Mouse (Mus musculus): ENCODE data around the gene Atrnl1.
"Not testable (repeated sequence)": the region's sequence is repeated elsewhere in the genome, so short reads cannot be mapped to it uniquely, and the experiment has no call there.

Gene Atrnl1

DNA sequence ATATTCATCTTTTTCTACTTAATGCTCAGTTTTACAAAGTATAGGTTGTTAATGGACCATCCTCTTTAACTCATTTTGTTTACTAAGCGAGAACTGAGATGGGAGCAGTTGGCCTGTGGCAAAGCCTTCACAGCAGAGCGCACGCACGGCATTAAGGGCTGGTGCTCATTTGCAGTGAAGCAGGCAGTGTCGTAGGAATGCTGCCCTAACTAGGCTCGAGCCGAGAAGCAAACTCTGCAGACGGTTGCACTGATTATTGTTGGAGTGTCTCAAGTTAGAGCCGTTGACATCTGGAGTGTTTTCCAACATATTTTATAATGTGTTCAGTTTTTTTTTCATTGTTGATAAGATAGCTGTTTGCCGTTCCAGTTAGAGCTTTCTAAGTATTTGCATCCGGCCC lies 206.9 kb downstream of the Atrnl1 start:
- DNase-seq (ENCODE audit: low spot score in 2 of 2): no peak

- no peak for DNase-seq (ENCODE audit: low spot score in 2 of 2)
Measured at GRCm38 (mm10) chr19:57823446-57823845, 212.6 kb downstream of the Atrnl1 start.

GRCm38 (mm10) chr19:57825271-57826207 lies 214.7 kb downstream of the Atrnl1 start:
- DNase-seq (ENCODE audit: low spot score in 2 of 2): no peak

GRCm38 (mm10) chr19:57833083-57833482 lies 222.2 kb downstream of the Atrnl1 start:
- no peak for DNase-seq (ENCODE audit: low spot score in 2 of 2)

- no peak for DNase-seq (ENCODE audit: low spot score in 2 of 2)
Measured at GRCm38 (mm10) chr19:57837882-57838281, 227.0 kb downstream of the Atrnl1 start.

- no peak for DNase-seq (ENCODE audit: low spot score in 2 of 2)
Measured at GRCm38 (mm10) chr19:57838546-57838945, 227.7 kb downstream of the Atrnl1 start.

GRCm38 (mm10) chr19:57849915-57850314 lies 239.1 kb downstream of the Atrnl1 start:
- no peak for DNase-seq (ENCODE audit: low spot score in 2 of 2)

DNA sequence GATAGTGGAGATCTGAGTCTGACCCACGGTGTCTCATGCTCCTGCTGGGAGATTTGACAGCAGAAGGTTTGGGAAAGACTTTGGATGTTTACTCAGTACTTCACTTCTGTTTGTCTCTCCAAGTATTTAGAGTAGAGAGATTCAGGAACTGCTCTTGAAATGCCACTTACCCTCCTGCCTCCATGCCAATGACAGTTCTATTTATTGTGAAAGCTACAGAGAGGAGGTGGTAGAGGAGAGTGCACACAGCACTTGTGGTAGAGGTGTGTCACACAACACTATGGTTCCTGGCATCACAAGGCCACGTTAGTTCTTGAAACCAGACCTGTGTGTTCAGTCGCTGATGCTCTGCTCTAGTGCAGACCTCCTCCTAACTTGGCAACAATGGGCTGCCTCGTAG lies 257.5 kb downstream of the Atrnl1 start:
- no peak for DNase-seq (ENCODE audit: low spot score in 2 of 2)

DNA sequence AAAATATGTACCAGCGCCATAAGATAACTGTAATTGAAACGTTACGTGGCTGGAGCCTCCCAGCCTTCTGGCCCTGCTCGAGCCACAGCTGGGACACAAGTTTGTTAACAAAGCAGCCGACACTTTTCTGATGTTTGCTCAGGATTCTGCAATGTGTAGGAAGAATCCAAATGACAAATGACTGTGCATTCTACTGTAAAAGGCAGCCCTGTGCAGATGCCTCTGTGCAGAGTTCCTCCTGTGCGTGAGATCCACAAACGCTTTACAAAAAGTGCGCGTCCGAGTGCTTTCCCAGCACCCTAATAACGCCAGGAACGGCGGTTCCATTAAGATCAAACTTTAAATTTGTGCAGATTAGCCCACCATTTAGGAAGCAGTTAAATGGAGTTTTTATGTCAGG lies 260.0 kb downstream of the Atrnl1 start:
- DNase-seq (ENCODE audit: low spot score in 2 of 2): no peak

DNA sequence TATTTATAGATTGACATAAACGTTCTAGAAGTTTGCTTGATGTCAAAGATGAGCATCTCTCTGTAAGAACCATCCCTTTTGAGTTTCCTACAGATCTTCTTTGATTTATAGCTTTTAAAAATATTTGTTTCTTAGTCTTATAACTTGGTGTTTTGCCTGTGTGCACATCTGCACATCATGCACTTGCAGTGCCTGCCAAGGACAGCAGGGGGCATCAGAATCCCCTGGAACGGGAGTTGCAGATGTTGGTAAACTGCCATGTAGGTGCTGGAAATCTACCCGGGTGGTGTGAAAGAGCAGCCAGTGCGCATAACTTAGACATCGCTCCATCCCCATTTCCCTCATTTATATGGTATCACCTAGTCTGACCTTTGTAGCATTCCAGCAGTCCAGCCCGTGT lies 265.2 kb downstream of the Atrnl1 start:
- no peak for DNase-seq (ENCODE audit: low spot score in 2 of 2)

GRCm38 (mm10) chr19:57877343-57877742 lies 266.5 kb downstream of the Atrnl1 start:
- no peak for DNase-seq (ENCODE audit: low spot score in 2 of 2)

GRCm38 (mm10) chr19:57878583-57878982 lies 267.7 kb downstream of the Atrnl1 start:
- no peak for DNase-seq (ENCODE audit: low spot score in 2 of 2)

DNA sequence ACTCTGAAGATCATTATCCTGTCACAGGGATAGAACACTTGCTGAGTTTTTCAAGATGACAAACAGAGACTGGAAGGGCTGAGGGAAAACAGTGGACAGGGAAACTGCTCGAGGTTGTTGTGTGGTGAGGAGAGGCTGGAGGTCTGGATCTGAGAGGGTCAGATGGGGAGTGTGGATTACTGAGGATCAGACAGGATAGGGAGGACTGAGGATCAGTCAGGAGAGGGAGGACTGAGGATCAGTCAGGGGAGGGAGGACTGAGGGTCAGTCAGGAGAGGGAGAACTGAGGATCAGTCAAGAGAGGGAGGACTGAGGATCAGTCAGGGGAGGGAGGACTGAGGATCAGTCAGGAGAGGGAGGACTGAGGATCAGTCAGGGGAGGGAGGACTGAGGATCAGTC lies 269.0 kb downstream of the Atrnl1 start:
- not testable (repeated sequence) for DNase-seq (ENCODE audit: low spot score in 2 of 2)

DNA sequence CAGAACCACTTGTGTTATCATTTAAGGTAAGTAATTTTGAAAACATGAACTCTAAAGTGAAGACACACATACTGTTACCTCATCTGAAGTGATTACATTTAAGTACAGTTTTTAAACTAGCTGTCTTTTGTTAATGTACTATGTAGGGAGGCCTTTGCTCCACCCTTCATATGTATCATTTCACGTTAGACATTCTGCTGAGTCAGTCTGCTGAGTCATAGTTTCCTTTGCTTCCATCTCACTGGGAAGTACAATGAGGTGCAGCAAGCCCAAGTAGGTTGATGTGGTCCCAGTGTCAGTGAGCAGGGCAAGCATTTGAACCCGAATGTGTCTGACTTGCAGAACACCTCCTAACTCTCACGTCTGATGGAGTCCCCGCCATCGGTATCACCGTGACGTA lies 271.1 kb downstream of the Atrnl1 start:
- no peak for DNase-seq (ENCODE audit: low spot score in 2 of 2)

DNA sequence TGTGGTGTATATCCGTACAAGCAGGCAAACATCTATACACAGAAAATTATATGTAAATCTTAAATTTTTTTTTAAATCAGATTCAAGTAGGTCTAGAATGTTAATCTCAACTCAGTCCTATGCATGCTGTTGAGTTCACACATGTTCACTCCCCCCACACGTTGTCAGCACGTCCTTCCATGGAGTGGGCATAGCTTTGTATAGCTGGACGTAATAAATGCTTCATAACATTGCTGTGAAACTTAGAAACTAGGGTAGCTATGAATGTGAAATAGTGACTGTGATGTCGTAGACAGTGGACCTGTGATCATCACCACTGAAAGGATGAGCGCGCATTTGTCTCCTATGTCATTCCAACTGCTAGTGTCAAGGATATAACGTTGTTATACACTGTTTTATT lies 278.0 kb downstream of the Atrnl1 start:
- no peak for DNase-seq (ENCODE audit: low spot score in 2 of 2)

- no peak for DNase-seq (ENCODE audit: low spot score in 2 of 2)
Measured at GRCm38 (mm10) chr19:57889741-57890140, 278.9 kb downstream of the Atrnl1 start.

DNA sequence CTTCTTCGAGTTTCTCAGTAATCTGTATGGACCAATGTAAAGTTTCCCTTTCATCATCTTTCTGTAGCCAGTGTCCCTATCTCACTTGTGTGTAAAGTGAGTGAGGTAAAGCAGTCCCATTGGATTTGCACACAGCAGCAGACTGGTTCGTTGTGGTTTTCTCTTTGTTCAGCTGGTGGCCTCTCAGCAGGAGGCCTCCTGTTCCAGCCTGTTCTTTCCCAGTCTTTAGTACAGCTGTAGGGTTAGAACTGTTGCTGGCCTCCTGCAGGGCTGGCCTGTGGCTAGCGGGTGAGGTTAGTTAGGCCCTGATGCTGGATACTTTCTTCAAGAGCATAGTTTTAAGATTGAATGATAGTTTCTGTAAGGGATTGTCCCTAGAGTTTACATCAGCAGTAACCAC lies 280.1 kb downstream of the Atrnl1 start:
- no peak for DNase-seq (ENCODE audit: low spot score in 2 of 2)

DNA sequence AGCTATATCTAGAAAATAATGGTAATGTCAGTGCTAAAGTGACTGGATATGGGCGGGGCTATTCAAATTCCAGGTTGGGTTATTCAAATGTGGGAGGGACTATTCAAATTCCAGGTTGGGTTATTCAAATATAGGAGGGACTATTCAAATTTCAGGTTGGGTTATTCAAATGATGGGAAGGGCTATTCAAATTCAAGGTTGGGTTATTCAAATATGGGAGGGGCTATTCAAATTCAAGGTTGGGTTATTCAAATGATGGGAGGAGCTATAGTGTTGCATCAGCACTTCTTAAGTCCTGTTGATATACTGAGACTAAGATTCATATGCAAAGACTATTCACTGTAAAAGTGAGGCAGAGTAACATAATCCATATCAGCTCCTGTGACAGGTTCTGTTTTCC lies 283.4 kb downstream of the Atrnl1 start:
- DNase-seq (ENCODE audit: low spot score in 2 of 2): no peak

DNA sequence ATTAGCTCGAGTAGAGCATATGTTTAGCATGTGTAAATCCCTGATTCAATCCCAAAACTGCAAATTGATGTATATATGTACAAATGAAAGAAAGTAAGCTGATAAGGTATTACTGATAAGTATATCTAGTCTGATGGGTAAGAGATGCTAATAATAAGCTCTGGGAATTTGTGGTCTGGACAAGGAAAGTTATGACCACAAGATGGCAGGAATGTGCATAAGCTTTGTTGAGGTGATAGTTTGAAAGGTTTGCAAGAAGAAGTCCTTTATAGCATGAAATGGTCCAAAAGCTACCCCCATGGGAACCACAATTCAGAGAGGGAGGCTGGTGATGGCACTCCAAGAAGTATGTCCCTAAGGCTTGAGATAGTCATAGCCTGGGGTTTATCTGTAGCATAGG lies 289.2 kb downstream of the Atrnl1 start:
- DNase-seq (ENCODE audit: low spot score in 2 of 2): no peak

DNA sequence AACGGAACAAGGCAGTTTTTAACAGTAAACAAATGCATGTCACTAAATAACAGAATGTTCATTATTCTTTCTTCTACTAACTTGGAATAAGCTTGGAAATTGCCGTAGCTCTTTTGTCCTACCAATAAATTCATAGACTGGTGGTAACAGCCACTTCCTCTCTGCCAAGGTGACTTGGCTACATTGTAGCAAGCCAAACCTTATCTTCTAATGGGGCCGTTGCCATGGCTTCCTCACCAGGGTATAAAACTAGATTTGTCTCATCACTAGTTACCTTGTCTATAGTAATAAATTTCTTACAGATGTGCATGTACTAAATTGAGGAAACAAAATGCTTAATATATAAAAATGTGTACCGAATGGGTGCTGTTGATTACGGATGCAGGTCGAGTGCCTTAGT lies 298.6 kb downstream of the Atrnl1 start:
- DNase-seq (ENCODE audit: low spot score in 2 of 2): no peak

DNA sequence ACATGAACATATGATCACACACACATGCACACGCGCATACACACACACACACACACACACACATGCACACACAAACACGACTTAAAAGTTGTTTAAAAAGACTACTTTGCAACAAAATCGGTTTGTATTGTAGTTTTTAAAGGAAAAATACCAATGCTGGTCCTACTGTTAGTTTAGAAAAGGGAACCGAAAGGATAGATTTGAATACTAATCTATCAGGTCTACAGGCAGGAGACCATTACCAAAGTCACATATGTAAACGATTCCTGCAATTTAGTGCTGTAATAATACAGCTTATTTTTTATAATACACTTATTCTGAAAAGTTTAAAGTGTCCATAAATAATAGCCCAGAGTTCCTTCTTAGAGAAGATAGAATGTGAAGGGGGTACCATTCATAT lies 299.8 kb downstream of the Atrnl1 start:
- no peak for DNase-seq (ENCODE audit: low spot score in 2 of 2)

DNA sequence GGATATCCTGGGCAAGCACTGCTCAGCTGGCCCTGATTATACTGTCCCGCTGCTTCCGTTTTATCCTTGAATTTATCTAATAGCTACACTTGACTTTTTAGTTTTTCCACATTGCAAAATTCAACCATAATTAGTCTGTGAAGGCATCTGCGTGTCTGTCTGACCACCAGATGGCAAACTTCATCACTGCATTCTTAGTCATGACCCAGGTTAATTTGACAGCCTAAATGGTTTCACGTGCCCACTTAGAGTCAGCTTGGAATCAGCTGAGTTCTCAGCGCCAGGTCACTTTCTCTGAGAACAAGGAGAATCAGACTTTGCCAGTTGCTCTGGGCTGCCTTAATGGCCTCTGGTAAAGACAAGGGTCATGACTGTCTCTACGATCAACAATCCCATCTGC lies 305.5 kb downstream of the Atrnl1 start:
- no peak for DNase-seq (ENCODE audit: low spot score in 2 of 2)

- DNase-seq (ENCODE audit: low spot score in 2 of 2): no peak
Measured at GRCm38 (mm10) chr19:57922991-57923390, 312.2 kb downstream of the Atrnl1 start.

DNA sequence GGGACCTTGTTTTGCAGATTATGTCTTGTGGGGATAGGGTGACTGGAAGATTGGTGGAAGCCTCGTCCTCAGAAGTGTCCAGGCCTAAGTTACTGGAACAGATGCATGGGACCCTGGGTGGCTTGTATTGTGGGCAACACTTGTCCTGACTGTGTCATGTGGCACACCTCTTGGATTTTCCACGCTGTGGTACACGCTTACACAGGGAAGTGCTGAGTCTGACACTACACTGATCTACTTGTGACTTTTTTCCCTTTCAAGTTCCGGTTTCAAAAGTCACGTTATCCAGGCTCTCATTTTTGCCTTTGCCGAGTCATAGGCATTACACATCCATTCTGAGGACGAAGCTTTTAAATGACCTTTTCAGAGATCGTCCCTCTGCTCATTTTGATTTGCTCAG lies 314.0 kb downstream of the Atrnl1 start:
- no peak for DNase-seq (ENCODE audit: low spot score in 2 of 2)

All from frontal cortex, postnatal 14 days (tissue).